Mouse (Mus musculus): ENCODE data around the gene Gemin2. TPM values are rescaled to one million over a fixed set of nuclear protein-coding genes. Genes with fewer than 3 reads are reported as not detected.

Gene Gemin2
- polyA plus RNA-seq (2012; rRNA removed) = 0.54 and 0.89 TPM in 2 replicates

GRCm38 (mm10) chr12:59013234-59013633 is at the start of gene Gemin2:
Gemin2 (plus strand) TSS chr12:59013393.

GRCm38 (mm10) chr12:59011844-59012709 is 1.1 kb upstream of the Gemin2 start, which contains the start of gene Sec23a:
Sec23a (minus strand) TSS chr12:59012017.

GRCm38 (mm10) chr12:59060993-59061595 is 47.9 kb downstream of the Gemin2 start, which contains the start of gene Trappc6b:
Trappc6b (minus strand) TSS chr12:59061472.

GRCm38 (mm10) chr12:59066448-59067077 is 53.4 kb downstream of the Gemin2 start, which contains the start of gene Pnn:
Pnn (plus strand) TSS chr12:59066884.

Other genes starting within 250 kb of the Gemin2 start
- gene Sec23a, start 1.4 kb upstream of the Gemin2 start, polyA plus RNA-seq (2012; rRNA removed) = 2.9 and 3.8 TPM in 2 replicates
- gene Trappc6b, start 48.1 kb downstream of the Gemin2 start, polyA plus RNA-seq (2012; rRNA removed) = 24.2 and 34.1 TPM in 2 replicates
- 2.2 and 3.5 TPM in 2 replicates for gene Pnn, start 53.5 kb downstream of the Gemin2 start, polyA plus RNA-seq (2012; rRNA removed)
- gene Mia2, start 82.4 kb downstream of the Gemin2 start, polyA plus RNA-seq (2012; rRNA removed) = 14.7 and 17.4 TPM in 2 replicates
- 1.8 and 2.2 TPM in 2 replicates for gene Fbxo33, start 206.3 kb downstream of the Gemin2 start, polyA plus RNA-seq (2012; rRNA removed)